Comparison of ENCODE assay signal across 10 mouse cellular contexts in the genomic region with DNA sequence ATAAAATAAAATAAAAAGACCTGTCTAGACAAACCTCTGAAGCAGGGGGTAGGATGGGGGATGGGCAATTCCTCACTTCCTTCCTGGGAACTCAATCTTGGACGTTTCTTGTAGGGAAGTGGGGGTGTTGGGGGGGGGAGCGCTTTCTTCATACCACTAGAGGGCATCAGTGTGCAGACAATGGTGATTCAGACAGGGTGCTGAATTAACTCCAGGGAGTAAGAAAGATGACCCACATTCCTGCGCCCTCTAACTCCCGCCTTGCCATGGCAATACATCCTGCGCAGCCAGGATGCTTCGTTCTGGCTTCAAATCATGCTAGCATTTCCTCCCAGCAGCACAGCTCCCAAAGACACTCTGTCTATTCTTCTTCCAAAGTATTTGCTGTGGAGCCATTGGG.
A peak's percentile ranks its signal among the peaks of the same experiment; 100 is the strongest.
DNase-seq lines count a peak whose midpoint lies in the region; TF ChIP-seq lines count a peak whose summit lies in the region.
"Had no signal": no experiment of that assay in that cellular context is flagged by ENCODE, and none has a peak within 500 bp of the region (broad histone marks: within the 10 kb centered on the region; RNA-seq: fewer than 3 reads in every experiment).

No protein-coding gene starts in this region.

- TF ChIP-seq POLR2A in ES-Bruce4 (IDR thresholded peaks at IDR 0.05; ENCODE audit: insufficient read depth, low read length): no peak

- peak; percentile 56 for TF ChIP-seq CTCF in ES-Bruce4 (IDR thresholded peaks at IDR 0.05; ENCODE audit: low read depth, low read length)

- H3K36me3 ChIP-seq in ES-Bruce4 (ENCODE audit: control insufficient read depth, insufficient read depth, low read length, poor library complexity, severe bottlenecking): no peaks in the 10 kb centered on the region
- H3K36me3 ChIP-seq: limb, embryonic 12.5 days had no signal

- H3K4me3 ChIP-seq in ES-Bruce4 (ENCODE audit: low read depth, low read length): no peak overlapping the region
- H3K4me3 ChIP-seq: erythroblast, embryonic 14.5 days; limb, embryonic 12.5 days had no signal

- peaks cover 3% of the 10 kb centered on the region for H3K9me3 ChIP-seq in ES-Bruce4 (replicated peaks; ENCODE audit: control insufficient read depth, insufficient read depth, low read length, poor library complexity, severe bottlenecking)

- peaks cover 1% of the 10 kb centered on the region for H3K4me1 ChIP-seq in ES-Bruce4 (ENCODE audit: control insufficient read depth, insufficient read depth, low read length)
- H3K4me1 ChIP-seq: limb, embryonic 12.5 days had no signal

- no peak for TF ChIP-seq EP300 in ES-Bruce4 (IDR thresholded peaks at IDR 0.05; ENCODE audit: insufficient read depth, low read depth, low read length)

- no peak overlapping the region for H3K27ac ChIP-seq in ES-Bruce4 (ENCODE audit: insufficient read depth, low read length)
- H3K27ac ChIP-seq: limb, embryonic 12.5 days had no signal

- peak; percentile 2 for DNase-seq in cerebellum, adult 9-11 months
- DNase-seq in cerebellum, adult 18-20 months: no peak
- DNase-seq in kidney, postnatal 14 days: peak; percentile 4
- DNase-seq in kidney, adult 9 months: no peak
- peak; percentile 9 to 20 for DNase-seq in layer of hippocampus, postnatal 14 days (ENCODE audit: low spot score in 2 of 2)
- DNase-seq in urinary bladder, postnatal 36 days (ENCODE audit: low spot score in 2 of 2): no peak
- no peak for DNase-seq in kidney, adult 8-10 months

- H3K27me3 ChIP-seq in ES-Bruce4 (ENCODE audit: control insufficient read depth, insufficient read depth, low read length, poor library complexity, severe bottlenecking): no peaks in the 10 kb centered on the region
- H3K27me3 ChIP-seq: limb, embryonic 12.5 days had no signal

- no peak overlapping the region for H3K9ac ChIP-seq in ES-Bruce4 (ENCODE audit: low read depth, poor library complexity, severe bottlenecking)
- H3K9ac ChIP-seq: limb, embryonic 12.5 days had no signal

Comparison
In these comparisons a context has a peak if more than half of its experiments do, and no peak if none do; other contexts are left out.
1. DNase-seq: peak in cerebellum, adult 9-11 months (single experiment), kidney, postnatal 14 days (single experiment) and layer of hippocampus, postnatal 14 days (2 of 2); none in cerebellum, adult 18-20 months (0 of 2), kidney, adult 9 months (single experiment), urinary bladder, postnatal 36 days (0 of 2) and kidney, adult 8-10 months (0 of 2).